ENCODE assay signal across 14 mouse cellular contexts in the genomic region with DNA sequence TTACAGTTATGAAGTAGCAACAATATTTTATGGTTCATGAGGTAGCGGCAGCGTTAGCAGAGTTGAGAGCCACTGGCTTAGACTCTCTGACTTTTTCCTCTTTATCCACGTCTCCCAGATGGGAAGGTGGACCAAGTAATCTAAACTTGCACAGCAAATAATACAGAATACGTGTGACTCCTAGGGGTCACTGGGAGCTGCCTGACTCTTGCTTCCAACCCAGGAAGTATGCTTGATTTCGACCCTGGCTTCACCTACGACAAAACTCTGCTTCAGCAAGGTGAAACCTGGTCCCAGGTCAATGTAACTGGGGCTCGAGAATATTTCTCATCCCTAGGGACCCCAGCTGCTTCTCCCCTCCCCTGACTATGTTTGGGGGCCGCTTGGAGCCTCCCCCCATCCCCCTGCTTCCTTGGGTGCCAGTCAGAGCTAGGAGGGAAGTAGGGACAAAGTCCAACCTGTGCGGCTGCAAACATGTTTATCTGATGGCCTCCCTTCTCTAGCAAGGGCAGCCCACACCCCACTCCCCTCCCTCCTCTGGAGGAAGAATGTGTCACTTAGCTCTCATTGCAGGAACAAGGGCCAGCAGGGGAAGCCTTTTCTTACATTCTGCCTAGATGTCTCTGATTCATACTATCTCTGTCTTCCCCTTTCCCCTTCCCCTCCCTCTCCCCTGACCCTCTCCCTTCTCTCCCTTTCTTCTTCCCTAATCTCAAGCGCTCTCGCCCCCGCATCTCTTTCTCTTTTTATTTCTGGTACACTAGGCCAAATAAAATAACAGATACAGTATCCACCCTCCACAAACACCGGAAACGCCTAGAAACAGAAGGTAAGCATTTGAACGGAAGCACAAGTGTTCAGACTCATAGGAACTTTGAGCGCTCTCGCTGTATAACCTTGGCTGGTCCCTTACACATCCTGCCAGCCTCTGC. TPM values are rescaled to one million over a fixed set of nuclear protein-coding genes. Genes with fewer than 3 reads are reported as not detected.
DNase-seq lines count a peak whose midpoint lies in the region; ATAC-seq and TF ChIP-seq lines count a peak whose summit lies in the region.
"Had no signal": no experiment of that assay in that cellular context is flagged by ENCODE, and none has a peak within 500 bp of the region (broad histone marks: within the 10 kb centered on the region; RNA-seq: fewer than 3 reads in every experiment).

No protein-coding gene starts in this region.

- WGBS in liver, adult 2 months: 13% methylated on average over 17 of the region's 17 CpGs
- WGBS in liver, embryonic 11.5 days: 45% methylated on average over 17 of the region's 17 CpGs
- 35% methylated on average over 17 of the region's 17 CpGs for WGBS in stomach, embryonic 16.5 days
- WGBS in cerebellum, adult 2 months: 77% methylated on average over 17 of the region's 17 CpGs

- ATAC-seq in liver, embryonic 11.5 days (replicated peaks; ENCODE audit: low FRiP score): no peak
- ATAC-seq in stomach, embryonic 16.5 days (ENCODE audit: insufficient read depth, low FRiP score): peak; percentile 82
- ATAC-seq: forebrain, postnatal 0 days had no signal

- H3K4me1 ChIP-seq in liver, adult 2 months (ENCODE audit: control insufficient read depth, insufficient read depth, low read length): peaks cover 26% of the 10 kb centered on the region
- H3K4me1 ChIP-seq in liver, embryonic 11.5 days (replicated peaks; ENCODE audit: control insufficient read depth, insufficient read depth, low read length): peaks cover 18% of the 10 kb centered on the region
- 0 out of 2 replicates have a peak, but pooled peaks cover 3% of the 10 kb centered on the region for H3K4me1 ChIP-seq in stomach, embryonic 16.5 days (ENCODE audit: control insufficient read depth, insufficient read depth, low read length)
- 0 out of 2 replicates have a peak, but pooled peaks cover 5% of the 10 kb centered on the region for H3K4me1 ChIP-seq in cerebellum, adult 2 months (ENCODE audit: control insufficient read depth, insufficient read depth, low read length)

- peak overlapping the region; percentile 16 for H3K4me3 ChIP-seq in liver, adult 2 months (ENCODE audit: insufficient read depth, low read depth, low read length)
- 0 out of 2 replicates have a peak overlapping the region, but pooled peaks have one; percentile 11 for H3K4me3 ChIP-seq in liver, embryonic 11.5 days (ENCODE audit: low read depth, low read length)
- H3K4me3 ChIP-seq in stomach, embryonic 16.5 days (replicated peaks; ENCODE audit: low read length): peak overlapping the region; percentile 17; the same call in 1 of the 2 replicates
- H3K4me3 ChIP-seq in cerebellum, adult 2 months (replicated peaks; ENCODE audit: insufficient read depth, low read depth, low read length): no peak overlapping the region
- H3K4me3 ChIP-seq: hindbrain, embryonic 12.5 days; limb, embryonic 13.5 days had no signal

- H3K9me3 ChIP-seq in liver, embryonic 11.5 days (ENCODE audit: control insufficient read depth, low read length): no peaks in the 10 kb centered on the region
- no peaks in the 10 kb centered on the region for H3K9me3 ChIP-seq in stomach, embryonic 16.5 days (replicated peaks; ENCODE audit: control insufficient read depth, low read length)
- H3K9me3 ChIP-seq: hindbrain, embryonic 12.5 days; limb, embryonic 13.5 days had no signal

- H3K27me3 ChIP-seq in liver, adult 2 months (ENCODE audit: control insufficient read depth, insufficient read depth, low read length): no peaks in the 10 kb centered on the region
- H3K27me3 ChIP-seq in liver, embryonic 11.5 days (replicated peaks; ENCODE audit: control insufficient read depth, insufficient read depth, low read length): peaks cover 2% of the 10 kb centered on the region; the same call in 1 of the 2 replicates
- H3K27me3 ChIP-seq in stomach, embryonic 16.5 days (ENCODE audit: control insufficient read depth, insufficient read depth, low read length): no peaks in the 10 kb centered on the region
- no peaks in the 10 kb centered on the region for H3K27me3 ChIP-seq in cerebellum, adult 2 months (ENCODE audit: control insufficient read depth, insufficient read depth, low read length)

- no peak for TF ChIP-seq CTCF in liver, adult 2 months (IDR thresholded peaks at IDR 0.05; ENCODE audit: low read depth, low read length)
- TF ChIP-seq CTCF in cerebellum, adult 2 months (IDR thresholded peaks at IDR 0.05; ENCODE audit: borderline replicate concordance, insufficient read depth, low read depth, low read length): no peak

- H3K36me3 ChIP-seq in liver, adult 2 months (ENCODE audit: control insufficient read depth, insufficient read depth, low read length): 0 out of 2 replicates have a peak, but pooled peaks cover 3% of the 10 kb centered on the region
- no peaks in the 10 kb centered on the region for H3K36me3 ChIP-seq in liver, embryonic 11.5 days (ENCODE audit: control insufficient read depth, insufficient read depth, low read length)
- no peaks in the 10 kb centered on the region for H3K36me3 ChIP-seq in stomach, embryonic 16.5 days (ENCODE audit: control insufficient read depth, insufficient read depth, low read length)
- H3K36me3 ChIP-seq: hindbrain, embryonic 12.5 days; limb, embryonic 13.5 days had no signal

- peak; percentile 87 for DNase-seq in liver, adult 2 months (ENCODE audit: extremely low read depth, low read depth, low spot score)
- no peak for DNase-seq in liver
- peak; percentile 73 for DNase-seq in kidney, adult 18-20 months
- DNase-seq in liver, embryonic 11.5 days (ENCODE audit: low spot score): no peak
- DNase-seq in cerebellum, adult 2 months: no peak
- no peak for DNase-seq in gastrocnemius, postnatal 10 days
- no peak for DNase-seq in ovary, adult 18-20 months (ENCODE audit: low spot score)
- DNase-seq: cerebellum, adult 9-10 months; forebrain, postnatal 0 days had no signal

- H3K79me2 ChIP-seq in liver, adult 2 months (ENCODE audit: control insufficient read depth, insufficient read depth, low read length): peaks cover 28% of the 10 kb centered on the region; the same call in 1 of the 2 replicates

- no peak for TF ChIP-seq POLR2A in liver, adult 2 months (IDR thresholded peaks at IDR 0.05; ENCODE audit: extremely low read depth, insufficient read depth, low read length)
- no peak for TF ChIP-seq POLR2A in cerebellum, adult 2 months (IDR thresholded peaks at IDR 0.05; ENCODE audit: borderline replicate concordance, insufficient read depth, low read length)

- H3K9ac ChIP-seq in liver, adult 2 months (ENCODE audit: low read depth, low read length): peak overlapping the region; percentile 56
- peak overlapping the region; percentile 28; the same call in 1 of the 2 replicates for H3K9ac ChIP-seq in liver, embryonic 11.5 days (ENCODE audit: low read depth, low read length)
- H3K9ac ChIP-seq in stomach, embryonic 16.5 days (ENCODE audit: low read length): peak overlapping the region; percentile 43; the same call in 1 of the 2 replicates
- H3K9ac ChIP-seq: forebrain, postnatal 0 days; hindbrain, embryonic 12.5 days; limb, embryonic 13.5 days had no signal

- peak overlapping the region; percentile 97 for H3K27ac ChIP-seq in liver, adult 2 months (replicated peaks; ENCODE audit: insufficient read depth, low read depth, low read length)
- H3K27ac ChIP-seq in liver, embryonic 11.5 days (ENCODE audit: low read depth, low read length): peak overlapping the region; percentile 63
- H3K27ac ChIP-seq in stomach, embryonic 16.5 days (ENCODE audit: low read length): peak overlapping the region; percentile 90
- no peak overlapping the region for H3K27ac ChIP-seq in cerebellum, adult 2 months (ENCODE audit: insufficient read depth, low read length)
- H3K27ac ChIP-seq: hindbrain, embryonic 12.5 days; limb, embryonic 13.5 days had no signal

- peak overlapping the region; percentile 47 for H3K4me2 ChIP-seq in liver, embryonic 11.5 days
- peak overlapping the region; percentile 42 for H3K4me2 ChIP-seq in stomach, embryonic 16.5 days (ENCODE audit: low read depth, low read length)
- H3K4me2 ChIP-seq: hindbrain, embryonic 12.5 days; limb, embryonic 13.5 days had no signal

RNA-seq across cellular contexts. Expression of gene Hnf1a, which starts 5.7 kb away (rescaled TPM):
- total RNA-seq in liver, adult 2 months (2014; rRNA removed): 6.1 and 9.3 TPM in 2 replicates
- 13.5 and 19.2 TPM in 2 replicates for polyA plus RNA-seq in liver, adult 2 months (2012; rRNA removed)
- polyA plus RNA-seq in liver, embryonic 11.5 days (2014; fragmentation: Nextera tagmentation; extraction: Ambion mirVana): 2.7 and 4.1 TPM in 2 replicates
- polyA plus RNA-seq in stomach, embryonic 16.5 days (2015; fragmentation: Nextera tagmentation; extraction: Ambion mirVana): 8.7 and 9.8 TPM in 2 replicates
- 0.05 TPM in 1 of 2 replicates, not detected in the other for polyA plus RNA-seq in cerebellum, adult 2 months (2012; rRNA removed)
- not detected for total RNA-seq in gastrocnemius, postnatal 10 days (2021)
- total RNA-seq: CH12.LX; forebrain, postnatal 0 days; granulocyte monocyte progenitor cell, adult 5-6 weeks had no signal
- polyA plus RNA-seq: forebrain, postnatal 0 days; limb, embryonic 13.5 days had no signal

RNA-seq across cellular contexts. Expression of gene 2210016L21Rik, which starts 23.3 kb away (rescaled TPM):
- total RNA-seq in liver, adult 2 months (2014; rRNA removed): 3.0 and 5.2 TPM in 2 replicates
- polyA plus RNA-seq in liver, adult 2 months (2012; rRNA removed): 5.2 and 6.1 TPM in 2 replicates
- 37.1 and 40.3 TPM in 2 replicates for polyA plus RNA-seq in liver, embryonic 11.5 days (2014; fragmentation: Nextera tagmentation; extraction: Ambion mirVana)
- 45.6 and 53.5 TPM in 2 replicates for polyA plus RNA-seq in stomach, embryonic 16.5 days (2015; fragmentation: Nextera tagmentation; extraction: Ambion mirVana)
- 137 and 141 TPM in 2 replicates for polyA plus RNA-seq in cerebellum, adult 2 months (2012; rRNA removed)
- total RNA-seq in gastrocnemius, postnatal 10 days (2021): 10 to 100 TPM; 31.0 to 32.1 TPM

RNA-seq across cellular contexts. Expression of gene Oasl1, which starts 42.2 kb away (rescaled TPM):
- total RNA-seq in liver, adult 2 months (2014; rRNA removed): 5.8 and 6.6 TPM in 2 replicates
- 15.4 and 16.8 TPM in 2 replicates for polyA plus RNA-seq in liver, adult 2 months (2012; rRNA removed)
- polyA plus RNA-seq in liver, embryonic 11.5 days (2014; fragmentation: Nextera tagmentation; extraction: Ambion mirVana): 0.36 and 0.55 TPM in 2 replicates
- polyA plus RNA-seq in stomach, embryonic 16.5 days (2015; fragmentation: Nextera tagmentation; extraction: Ambion mirVana): 1.3 and 2.1 TPM in 2 replicates
- polyA plus RNA-seq in cerebellum, adult 2 months (2012; rRNA removed): 0.36 and 0.46 TPM in 2 replicates
- not detected for total RNA-seq in gastrocnemius, postnatal 10 days (2021)
- total RNA-seq: CH12.LX had no signal

RNA-seq across cellular contexts. Expression of gene Sppl3, which starts 45.7 kb away (rescaled TPM):
- total RNA-seq in liver, adult 2 months (2014; rRNA removed): 8.7 and 13.1 TPM in 2 replicates
- polyA plus RNA-seq in liver, adult 2 months (2012; rRNA removed): 23.7 and 24.0 TPM in 2 replicates
- polyA plus RNA-seq in liver, embryonic 11.5 days (2014; fragmentation: Nextera tagmentation; extraction: Ambion mirVana): 14.8 and 17.6 TPM in 2 replicates
- 9.6 and 10.6 TPM in 2 replicates for polyA plus RNA-seq in stomach, embryonic 16.5 days (2015; fragmentation: Nextera tagmentation; extraction: Ambion mirVana)
- polyA plus RNA-seq in cerebellum, adult 2 months (2012; rRNA removed): 64.2 and 65.0 TPM in 2 replicates
- 10 to 100 TPM; 39.9 to 44.5 TPM for total RNA-seq in gastrocnemius, postnatal 10 days (2021)

Comparison
In these comparisons a context has a peak if more than half of its experiments do, and no peak if none do; other contexts are left out.
1. DNase-seq: peak in liver, adult 2 months (single experiment) and kidney, adult 18-20 months (single experiment); none in liver (single experiment), liver, embryonic 11.5 days (single experiment), cerebellum, adult 2 months (0 of 2), gastrocnemius, postnatal 10 days (single experiment) and ovary, adult 18-20 months (single experiment).
2. Peak in every context shown above with its lines, with median percentiles within 50 percentile points of each other: H3K9ac ChIP-seq.